Mouse (Mus musculus) lung, postnatal 0 days (tissue): ENCODE data around the gene Prkca.

ENCODE experiments used
- CTCF ChIP-seq: IDR thresholded peaks from 2 replicates; pipeline ENCODE4 v1.5.1; 2016; ENCODE audit warnings: antibody characterized with exemption, mild to moderate bottlenecking
- EP300 ChIP-seq: IDR thresholded peaks from 2 replicates; pipeline ENCODE4 v1.6.1; 2016; ENCODE audit warnings: antibody characterized with exemption, mild to moderate bottlenecking, control low read depth

GRCm38 (mm10) chr11:108215466-108215865, 128.3 kb downstream of the Prkca start:
- no peak for TF ChIP-seq CTCF
- TF ChIP-seq EP300: no peak
